Mouse (Mus musculus) retina, postnatal 1 day (tissue): ENCODE data around the gene 4933411K16Rik.

ENCODE experiments used
- DNase-seq: peaks from one replicate; pipeline ENCODE4 v3.0.0-alpha.2; 2012

Gene 4933411K16Rik

DNA sequence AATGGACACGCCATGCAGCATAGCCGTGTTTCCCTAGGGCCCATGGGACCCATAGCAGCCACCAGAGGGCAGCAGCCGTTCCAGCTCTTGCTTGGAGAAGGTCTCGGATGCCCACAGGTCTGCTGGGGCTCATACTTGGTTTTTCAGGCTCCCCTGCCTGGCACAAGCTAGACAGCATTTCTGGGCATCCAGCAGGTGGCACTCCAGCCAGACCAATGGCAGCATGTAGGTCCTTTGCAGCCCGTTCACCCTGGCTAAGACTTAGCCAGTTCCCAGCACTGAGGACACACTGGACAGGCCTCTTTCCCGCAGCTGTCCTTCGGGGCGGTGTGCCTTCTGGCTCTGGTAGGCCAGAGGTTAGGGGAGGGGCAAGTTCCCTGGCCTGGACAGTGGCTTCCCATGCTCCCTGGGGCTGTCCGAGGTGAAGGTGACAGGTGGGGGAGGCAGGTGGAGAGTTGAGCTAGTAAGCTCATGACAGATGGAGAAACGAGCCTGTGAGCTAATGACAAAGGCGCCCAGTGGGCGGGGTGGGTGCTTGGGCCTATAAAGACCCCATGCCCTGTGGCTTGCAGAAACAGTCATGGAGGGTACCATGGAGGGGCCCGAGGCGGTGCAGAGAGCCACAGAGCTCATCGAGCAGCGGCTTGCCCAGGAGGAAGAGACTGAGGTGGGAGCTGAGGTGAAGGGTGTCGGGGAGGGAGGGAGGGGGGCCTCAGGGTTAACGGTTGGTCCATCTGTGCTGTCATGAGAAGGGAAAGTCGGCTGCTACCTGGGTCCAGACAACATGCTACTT, 16.4 kb upstream of the 4933411K16Rik start, which contains the start of gene Ankrd2:
TSS of gene Ankrd2 (plus strand) at position 545 of the 793 bp plus-strand sequence.
- peak; percentile 94 for DNase-seq

GRCm38 (mm10) chr19:42036357-42036756, 15.7 kb upstream of the 4933411K16Rik start:
- DNase-seq = no peak

- no peak for DNase-seq
Measured at GRCm38 (mm10) chr19:42037167-42037702, 14.8 kb upstream of the 4933411K16Rik start.

DNA sequence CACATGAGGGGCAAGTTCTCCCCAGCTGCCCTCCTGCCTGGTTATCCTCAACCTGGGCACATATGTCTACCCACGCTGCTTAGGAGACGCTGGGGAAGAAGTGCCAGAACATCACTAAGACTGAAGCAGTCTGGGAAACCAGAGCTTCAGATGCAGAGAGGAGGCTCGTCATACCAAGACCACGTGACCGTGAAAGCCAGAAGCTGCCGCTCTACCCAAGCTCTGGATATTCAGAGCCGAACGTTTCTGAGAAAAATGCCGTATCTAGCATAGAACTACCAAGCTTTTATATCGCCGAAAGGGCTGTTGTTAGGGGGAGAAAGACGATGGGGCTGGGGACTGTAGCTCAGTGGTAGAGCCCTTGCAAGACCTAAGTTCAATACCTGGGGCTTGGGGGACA, 13.7 kb upstream of the 4933411K16Rik start:
- no peak for DNase-seq

GRCm38 (mm10) chr19:42043988-42044387, 8.1 kb upstream of the 4933411K16Rik start:
- no peak for DNase-seq

DNA sequence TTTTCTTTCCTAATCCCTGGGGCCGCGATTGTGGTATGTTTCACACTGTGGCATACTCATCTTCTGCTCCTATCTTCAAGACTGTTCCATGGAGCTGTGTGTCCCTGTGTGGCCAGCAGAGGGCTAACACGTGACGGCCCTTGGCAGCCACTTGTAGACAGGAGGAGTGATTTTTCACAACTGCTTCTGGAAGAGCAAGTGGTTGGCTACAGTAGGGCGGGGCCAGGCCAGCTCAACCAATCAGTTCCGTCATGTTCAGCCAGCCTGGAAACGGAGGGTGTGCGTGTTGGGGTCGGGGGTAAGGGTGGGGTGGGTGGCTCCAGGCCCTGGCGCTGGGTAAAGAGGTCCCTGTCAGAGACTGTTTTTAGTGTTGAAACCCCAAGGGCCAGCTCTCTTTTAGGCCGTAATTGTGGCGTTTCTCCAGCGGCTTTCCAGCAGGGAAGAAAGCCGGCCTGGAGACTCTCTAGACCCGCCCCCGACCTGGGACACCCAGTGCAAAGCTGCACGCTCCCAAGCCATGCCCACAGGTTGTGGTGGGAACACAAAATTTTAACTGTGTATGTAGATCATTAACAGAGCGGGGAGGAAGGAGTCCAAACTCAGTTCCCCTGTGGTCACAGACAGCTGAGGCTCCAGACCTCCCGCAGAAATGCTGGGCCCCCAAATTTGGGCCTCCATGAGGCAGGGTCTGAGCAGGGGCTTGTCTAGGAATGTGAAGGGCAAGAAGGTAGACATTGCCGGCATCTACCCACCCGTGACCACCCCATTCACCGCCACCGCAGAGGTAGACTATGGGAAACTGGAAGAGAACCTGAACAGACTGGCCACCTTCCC, 6.6 kb upstream of the 4933411K16Rik start, which contains the start of gene Hoga1:
TSS of gene Hoga1 (plus strand) at position 342 of the 834 bp plus-strand sequence.
- peak; percentile 90 for DNase-seq

DNA sequence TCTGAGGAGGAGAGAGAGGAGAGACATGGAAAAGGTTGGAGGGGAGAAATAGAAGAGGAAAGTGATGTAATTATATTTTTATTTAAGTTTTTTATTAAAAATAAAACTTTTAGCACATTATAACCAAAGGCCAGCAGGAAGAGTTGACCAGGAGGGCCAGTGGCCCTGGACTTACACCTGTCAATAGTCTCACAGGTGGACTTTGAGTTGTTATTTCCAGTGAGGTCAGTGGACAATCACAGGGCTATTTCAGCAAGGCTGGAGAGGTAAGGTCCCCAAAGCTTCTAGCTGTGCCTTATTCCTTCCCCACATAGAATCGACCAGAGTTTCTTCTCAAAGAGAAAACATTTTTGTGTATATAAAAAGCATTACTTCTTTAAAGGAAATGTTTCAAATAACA, 1.8 kb upstream of the 4933411K16Rik start:
- DNase-seq = no peak

GRCm38 (mm10) chr19:42051351-42051750, 697 bp upstream of the 4933411K16Rik start:
- no peak for DNase-seq

DNA sequence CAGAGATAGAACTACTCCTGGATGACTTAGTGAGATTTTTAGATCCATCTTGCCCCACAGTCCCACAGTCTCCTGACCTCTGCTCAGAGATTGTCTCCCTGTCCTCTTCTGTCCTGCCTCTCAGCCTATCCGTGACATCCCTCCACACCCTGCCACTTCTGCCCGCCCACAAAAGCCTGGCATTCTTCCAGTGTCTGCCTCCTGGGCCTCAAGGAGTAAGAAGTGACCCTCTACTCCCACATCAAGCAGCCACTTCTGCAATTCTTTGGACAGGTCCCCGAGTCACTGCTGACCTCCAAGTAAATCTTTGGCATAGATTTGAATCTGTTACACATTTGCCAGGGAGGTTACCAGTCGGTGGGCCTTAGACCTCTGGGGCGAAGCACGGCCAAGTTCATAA, 2.2 kb downstream of the 4933411K16Rik start:
- no peak for DNase-seq

GRCm38 (mm10) chr19:42055881-42056280, 3.8 kb downstream of the 4933411K16Rik start:
- no peak for DNase-seq

DNA sequence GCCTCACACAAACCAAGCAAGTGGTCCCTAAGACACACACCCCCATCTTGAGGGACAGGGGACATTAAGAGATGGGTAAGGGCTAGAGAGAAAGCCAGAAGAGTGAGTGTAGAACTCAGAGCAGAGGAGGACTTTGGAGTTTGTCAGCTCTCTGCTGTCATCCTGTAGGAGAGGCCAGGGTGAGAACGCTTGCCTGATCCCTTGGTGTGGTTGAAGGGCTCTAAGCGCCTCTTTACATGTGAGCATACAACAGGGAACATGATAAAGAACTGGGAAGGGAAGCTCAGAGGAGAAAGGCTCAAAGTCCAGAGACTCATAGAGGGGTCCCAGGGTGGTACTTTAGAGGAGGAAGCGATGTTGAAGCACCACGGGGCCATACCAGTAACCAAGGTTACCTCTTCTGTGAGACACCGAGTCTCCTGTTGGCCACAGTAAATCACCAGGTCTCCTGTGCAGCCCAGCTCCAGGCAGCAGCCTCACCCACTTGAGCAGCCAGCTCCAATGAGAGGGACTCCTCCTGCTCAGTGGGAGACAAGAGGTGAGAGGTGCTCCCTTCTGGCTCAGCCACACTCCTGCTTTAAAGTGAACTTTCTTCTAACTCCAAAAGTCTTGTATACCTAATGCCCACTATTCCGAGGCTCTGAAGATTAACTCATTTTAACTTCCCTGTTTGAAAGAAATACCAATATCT, 4.8 kb downstream of the 4933411K16Rik start:
- no peak for DNase-seq

- DNase-seq = no peak
Measured at GRCm38 (mm10) chr19:42058426-42058825, 6.4 kb downstream of the 4933411K16Rik start.

DNA sequence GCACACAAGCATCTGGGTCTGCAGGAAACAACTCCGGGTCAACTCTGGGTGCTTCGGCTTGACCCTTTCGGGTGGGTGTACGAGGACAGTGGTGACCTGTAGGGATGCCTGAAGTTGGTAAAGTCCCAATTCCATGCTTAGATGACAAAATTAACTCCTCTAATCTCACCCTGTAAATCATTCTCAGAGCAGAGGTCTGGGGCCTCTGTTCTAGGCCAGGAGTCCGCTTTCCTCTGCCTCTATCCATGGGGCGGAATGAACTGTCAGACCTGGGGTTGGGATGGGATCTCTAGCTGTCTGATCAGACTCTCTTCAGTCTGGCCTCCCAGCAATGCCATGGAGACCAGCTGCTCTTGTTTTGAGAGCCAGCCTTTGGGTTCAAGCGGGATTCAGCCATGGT, 9.4 kb downstream of the 4933411K16Rik start:
- no peak for DNase-seq

DNA sequence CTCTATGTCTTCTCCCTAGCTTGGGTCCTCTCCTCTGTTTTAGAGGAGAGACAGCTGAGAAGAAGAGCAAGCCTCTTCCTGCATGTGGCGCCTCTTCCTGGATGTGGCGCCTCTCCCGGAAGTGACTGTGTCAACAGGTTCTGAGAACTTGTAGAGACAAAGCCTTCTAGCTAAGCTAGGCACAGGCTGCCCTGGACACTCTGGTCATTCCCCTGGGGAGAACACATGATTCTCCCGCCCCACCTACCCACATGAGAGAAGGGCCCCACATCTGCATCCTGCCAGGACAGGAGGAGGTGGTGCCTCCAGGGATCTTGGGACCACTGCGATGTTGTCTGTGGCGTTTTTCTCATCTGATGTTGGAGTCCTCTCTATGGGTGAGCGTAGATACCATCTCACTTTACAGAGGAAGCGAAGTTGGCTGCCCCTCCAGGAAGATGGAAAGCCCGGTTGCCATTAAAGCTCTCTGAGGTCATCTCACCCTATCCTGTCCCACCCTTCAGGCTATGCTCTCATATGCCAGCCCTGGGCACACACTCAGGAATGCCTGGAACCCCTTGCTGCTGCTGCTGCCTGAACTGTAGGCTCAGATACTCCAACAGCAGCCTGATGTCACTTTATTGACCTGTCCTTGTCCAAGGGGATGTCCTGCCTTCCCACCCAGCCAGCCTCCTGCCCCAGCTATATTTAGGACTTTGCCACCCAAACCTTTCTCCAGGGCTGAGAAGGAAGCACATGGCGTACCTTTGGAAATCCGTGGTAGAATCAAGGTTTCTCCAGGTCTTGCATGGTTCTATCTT, 16.6 kb downstream of the 4933411K16Rik start:
- DNase-seq = no peak

- peak; percentile 30 for DNase-seq
Measured at GRCm38 (mm10) chr19:42069241-42069525, 17.1 kb downstream of the 4933411K16Rik start.

DNA sequence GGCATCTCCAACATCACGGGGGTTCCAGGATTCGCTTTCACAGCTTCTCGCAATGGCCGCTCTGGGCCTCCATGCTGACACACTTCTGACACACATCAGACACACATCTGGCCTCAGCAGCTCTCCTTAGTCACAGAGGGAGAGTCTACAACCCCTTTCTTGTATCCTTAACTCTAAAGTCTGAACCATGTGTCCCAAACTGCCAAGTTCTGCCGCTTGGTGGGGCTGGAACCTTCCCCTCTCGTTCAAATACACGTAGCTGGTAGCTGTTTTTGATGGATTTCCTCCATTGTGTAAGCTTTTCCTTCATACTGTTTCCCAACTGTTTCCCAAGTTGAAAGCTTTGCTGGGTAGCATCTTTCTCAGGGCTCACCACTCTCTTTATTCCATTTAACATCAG, 19.2 kb downstream of the 4933411K16Rik start:
- no peak for DNase-seq

- no peak for DNase-seq
Measured at GRCm38 (mm10) chr19:42071886-42072608, 20.0 kb downstream of the 4933411K16Rik start.

GRCm38 (mm10) chr19:42072802-42073201, 20.8 kb downstream of the 4933411K16Rik start:
- no peak for DNase-seq

GRCm38 (mm10) chr19:42075051-42075450, 23.0 kb downstream of the 4933411K16Rik start:
- DNase-seq = no peak

DNA sequence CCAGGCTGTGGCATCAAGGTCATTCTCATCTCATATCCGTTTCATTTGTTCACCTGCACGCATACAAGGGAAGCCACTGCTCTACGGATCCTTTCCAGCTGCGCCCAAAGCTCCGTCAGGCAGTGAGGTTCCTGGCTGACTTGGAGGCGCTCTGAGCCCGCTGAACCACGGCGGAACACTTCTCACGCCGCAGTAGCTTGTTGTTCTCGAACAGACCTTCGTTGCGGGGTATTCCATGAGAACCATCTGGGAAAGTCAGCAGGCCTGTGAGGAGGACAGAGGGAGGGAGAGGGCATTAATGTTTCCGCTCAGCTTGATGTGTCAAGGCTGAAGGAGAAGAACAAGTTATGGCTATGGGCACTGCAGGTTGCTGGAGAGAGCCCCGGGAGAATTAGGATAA, 23.9 kb downstream of the 4933411K16Rik start:
- no peak for DNase-seq

GRCm38 (mm10) chr19:42078566-42078965, 26.5 kb downstream of the 4933411K16Rik start:
- DNase-seq = no peak

- no peak for DNase-seq
Measured at GRCm38 (mm10) chr19:42079006-42079405, 27.0 kb downstream of the 4933411K16Rik start.
